Mouse (Mus musculus) midbrain, embryonic 12.5 days (tissue): ENCODE measurements around the gene Hc. TPM values are rescaled to one million over a fixed set of nuclear protein-coding genes. Genes with fewer than 3 reads are reported as not detected.

Experiments used
- ATAC-seq: fragments of 200-750 bp; cut with Nextera tagmentation; 2 replicates; pipeline ENCODE4 v1.8.0; 2017; ENCODE audit warnings: low read depth, moderate TSS enrichment, moderate library complexity; ENCODE audit not compliant: low FRiP score
- H3K27ac ChIP-seq: fragments of 300-500 bp; sonication (generic); replicated peaks from 2 replicates; pipeline ENCODE4 v1.5.1; 2016; ENCODE audit warnings: mild to moderate bottlenecking
- H3K27me3 ChIP-seq: fragments of 300-500 bp; sonication (generic); 2 replicates; pipeline ENCODE4 v1.6.1; 2016; ENCODE audit warnings: mild to moderate bottlenecking
- H3K36me3 ChIP-seq: fragments of 300-500 bp; sonication (generic); 2 replicates; pipeline ENCODE4 v1.6.1; 2016
- H3K4me1 ChIP-seq: fragments of 300-500 bp; sonication (generic); 2 replicates; pipeline ENCODE4 v1.6.1; 2016
- H3K4me2 ChIP-seq: fragments of 300-500 bp; sonication (generic); replicated peaks from 2 replicates; pipeline ENCODE4 v1.6.1; 2016; ENCODE audit warnings: mild to moderate bottlenecking, moderate library complexity
- H3K4me3 ChIP-seq: fragments of 300-500 bp; sonication (generic); 2 replicates; pipeline ENCODE4 v1.5.1; 2016; ENCODE audit warnings: mild to moderate bottlenecking
- H3K9ac ChIP-seq: fragments of 300-500 bp; sonication (generic); replicated peaks from 2 replicates; pipeline ENCODE4 v1.6.1; 2016; ENCODE audit warnings: mild to moderate bottlenecking, moderate library complexity
- H3K9me3 ChIP-seq: fragments of 300-500 bp; sonication (generic); 2 replicates; pipeline ENCODE4 v1.6.1; 2016; ENCODE audit warnings: mild to moderate bottlenecking
- WGBS: fragments of 180-500 bp; shearing (Covaris S2); methylation state at CpG from one replicate; pipeline ENCODE4 v1.1.7; 2016; 5-methylcytosine and 5-hydroxymethylcytosine counted together
- polyA plus RNA-seq: library from polyadenylated mRNA; unstranded; fragments of >200 nt; fragmentation: Nextera tagmentation; extraction: Ambion mirVana; gene quantifications from 2 replicates; pipeline ENCODE4 v1.2.1, GENCODE M21; 2016

The Hc gene
- polyA plus RNA-seq, 1 experiment from 2014 or later = 0.96 TPM

GRCm38 (mm10) chr2:34989749-34990148, 71.5 kb downstream of the Hc start:
- ATAC-seq = no peak
- Histone ChIP-seq H3K27me3 (peaks cover 6% of the 10 kb centered on the region; the same call in 1 of the 2 replicates), H3K4me2 (no peak overlapping the region), H3K9ac (no peak overlapping the region), H3K4me3 (no peak overlapping the region), H3K36me3 (no peaks in the 10 kb centered on the region), H3K9me3 (no peaks in the 10 kb centered on the region), H3K27ac (no peak overlapping the region), H3K4me1 (peaks cover 24% of the 10 kb centered on the region)
- 88% methylated on average over 1 of the region's 1 CpGs for WGBS

GRCm38 (mm10) chr2:34987595-34987994, 73.6 kb downstream of the Hc start:
- Histone ChIP-seq H3K4me1 (peaks cover 13% of the 10 kb centered on the region), H3K27me3 (peaks cover 6% of the 10 kb centered on the region; the same call in 1 of the 2 replicates), H3K4me2 (no peak overlapping the region), H3K9me3 (no peaks in the 10 kb centered on the region), H3K36me3 (no peaks in the 10 kb centered on the region), H3K27ac (no peak overlapping the region), H3K9ac (no peak overlapping the region), H3K4me3 (no peak overlapping the region)
- ATAC-seq = no peak
- WGBS = 80% methylated on average over 1 of the region's 1 CpGs

GRCm38 (mm10) chr2:34984885-34985284, 76.4 kb downstream of the Hc start:
- H3K9ac ChIP-seq = no peak overlapping the region
- no peaks in the 10 kb centered on the region for H3K9me3 ChIP-seq
- H3K27me3 ChIP-seq = no peaks in the 10 kb centered on the region
- WGBS = 83% methylated on average over 8 of the region's 8 CpGs
- H3K36me3 ChIP-seq = no peaks in the 10 kb centered on the region
- peaks cover 16% of the 10 kb centered on the region for H3K4me1 ChIP-seq
- ATAC-seq = no peak
- no peak overlapping the region for H3K4me2 ChIP-seq
- no peak overlapping the region for H3K4me3 ChIP-seq
- no peak overlapping the region for H3K27ac ChIP-seq

GRCm38 (mm10) chr2:34982906-34983698, 78.1 kb downstream of the Hc start:
- no peak for ATAC-seq
- WGBS = 70% methylated on average over 11 of the region's 11 CpGs
- Histone ChIP-seq H3K9ac (no peak overlapping the region), H3K4me1 (peaks cover 16% of the 10 kb centered on the region), H3K27ac (no peak overlapping the region), H3K36me3 (no peaks in the 10 kb centered on the region), H3K4me2 (no peak overlapping the region), H3K27me3 (no peaks in the 10 kb centered on the region), H3K4me3 (no peak overlapping the region), H3K9me3 (no peaks in the 10 kb centered on the region)

GRCm38 (mm10) chr2:34982096-34982724, 79.0 kb downstream of the Hc start:
- Histone ChIP-seq H3K27me3 (no peaks in the 10 kb centered on the region), H3K9me3 (no peaks in the 10 kb centered on the region), H3K36me3 (no peaks in the 10 kb centered on the region), H3K4me1 (peaks cover 16% of the 10 kb centered on the region), H3K4me2 (no peak overlapping the region), H3K9ac (no peak overlapping the region), H3K4me3 (no peak overlapping the region), H3K27ac (no peak overlapping the region)
- ATAC-seq = no peak
- 64% methylated on average over 14 of the region's 14 CpGs for WGBS

GRCm38 (mm10) chr2:34979459-34980011, 81.7 kb downstream of the Hc start:
- no peaks in the 10 kb centered on the region for H3K9me3 ChIP-seq
- WGBS = 78% methylated on average over 3 of the region's 3 CpGs
- peaks cover 16% of the 10 kb centered on the region for H3K4me1 ChIP-seq
- no peak overlapping the region for H3K4me2 ChIP-seq
- ATAC-seq = no peak
- H3K9ac ChIP-seq = no peak overlapping the region
- no peaks in the 10 kb centered on the region for H3K27me3 ChIP-seq
- no peaks in the 10 kb centered on the region for H3K36me3 ChIP-seq
- no peak overlapping the region for H3K27ac ChIP-seq
- H3K4me3 ChIP-seq = no peak overlapping the region

GRCm38 (mm10) chr2:34978226-34978625, 83.0 kb downstream of the Hc start:
- H3K36me3 ChIP-seq = no peaks in the 10 kb centered on the region
- no peak overlapping the region for H3K27ac ChIP-seq
- no peak for ATAC-seq
- no peak overlapping the region for H3K4me3 ChIP-seq
- no peaks in the 10 kb centered on the region for H3K9me3 ChIP-seq
- no peak overlapping the region for H3K9ac ChIP-seq
- peaks cover 13% of the 10 kb centered on the region for H3K4me1 ChIP-seq
- H3K27me3 ChIP-seq = no peaks in the 10 kb centered on the region
- WGBS = 95% methylated on average over 2 of the region's 2 CpGs
- no peak overlapping the region for H3K4me2 ChIP-seq

- peaks cover 1% of the 10 kb centered on the region for H3K4me1 ChIP-seq
- no peaks in the 10 kb centered on the region for H3K27me3 ChIP-seq
- H3K27ac ChIP-seq = no peak overlapping the region
- H3K36me3 ChIP-seq = no peaks in the 10 kb centered on the region
- 88% methylated on average over 8 of the region's 8 CpGs for WGBS
- H3K4me2 ChIP-seq = no peak overlapping the region
- H3K9ac ChIP-seq = no peak overlapping the region
- no peak overlapping the region for H3K4me3 ChIP-seq
- no peak for ATAC-seq
- no peaks in the 10 kb centered on the region for H3K9me3 ChIP-seq
Measured at GRCm38 (mm10) chr2:34976945-34977658, 84.1 kb downstream of the Hc start.

- Histone ChIP-seq H3K4me2 (no peak overlapping the region), H3K27ac (no peak overlapping the region)
Measured at GRCm38 (mm10) chr2:34976447-34976846, 84.8 kb downstream of the Hc start.

GRCm38 (mm10) chr2:34973087-34973486, 88.2 kb downstream of the Hc start:
- Histone ChIP-seq H3K4me3 (no peak overlapping the region), H3K27me3 (0 out of 2 replicates have a peak, but pooled peaks cover 3% of the 10 kb centered on the region), H3K36me3 (no peaks in the 10 kb centered on the region), H3K4me2 (no peak overlapping the region), H3K9ac (no peak overlapping the region), H3K4me1 (no peaks in the 10 kb centered on the region), H3K27ac (no peak overlapping the region), H3K9me3 (no peaks in the 10 kb centered on the region)
- WGBS = 93% methylated on average over 8 of the region's 8 CpGs
- ATAC-seq = no peak

More at GRCm38 (mm10) chr2:34976447-34976846, 84.8 kb downstream of the Hc start:
- no peak overlapping the region for H3K9ac ChIP-seq
- no peak for ATAC-seq
- H3K27me3 ChIP-seq = no peaks in the 10 kb centered on the region
- no peaks in the 10 kb centered on the region for H3K4me1 ChIP-seq
- H3K4me3 ChIP-seq = no peak overlapping the region
- WGBS = 86% methylated on average over 6 of the region's 6 CpGs
- no peaks in the 10 kb centered on the region for H3K9me3 ChIP-seq
- H3K36me3 ChIP-seq = no peaks in the 10 kb centered on the region

GRCm38 (mm10) chr2:34971080-34971888, 90.0 kb downstream of the Hc start:
- no peak overlapping the region for H3K9ac ChIP-seq
- H3K4me1 ChIP-seq = no peaks in the 10 kb centered on the region
- no peak overlapping the region for H3K4me3 ChIP-seq
- H3K27me3 ChIP-seq = 0 out of 2 replicates have a peak, but pooled peaks cover 3% of the 10 kb centered on the region
- no peaks in the 10 kb centered on the region for H3K36me3 ChIP-seq
- no peak for ATAC-seq
- H3K27ac ChIP-seq = no peak overlapping the region
- WGBS = 83% methylated on average over 11 of the region's 11 CpGs
- no peak overlapping the region for H3K4me2 ChIP-seq
- no peaks in the 10 kb centered on the region for H3K9me3 ChIP-seq
